Mouse (Mus musculus): ENCODE measurements around the gene Pcnx4. TPM values are rescaled to one million over a fixed set of nuclear protein-coding genes. Genes with fewer than 3 reads are reported as not detected.

The Pcnx4 gene
- 11.2 and 13.8 TPM in 2 replicates for polyA plus RNA-seq (2021; fragmentation: Nextera tagmentation)
- long read RNA-seq, experiment 1, full-length matches to known transcripts: 11 of 39 reads
- long read RNA-seq, experiment 1, partial matches to known transcripts: 25 of 39 reads
- long read RNA-seq, experiment 1, other reads (novel, unspliced or antisense): 3 of 39 reads
- long read RNA-seq, experiment 2, full-length matches to known transcripts: 117 of 151 reads
- long read RNA-seq, experiment 2, partial matches to known transcripts: 18 of 151 reads
- long read RNA-seq, experiment 2, other reads (novel, unspliced or antisense): 16 of 151 reads

GRCm38 (mm10) chr12:72536021-72536597, at the start of gene Pcnx4:
Gene Pcnx4 (plus strand): TSS chr12:72536383.

Other genes with a start within 250 kb of the Pcnx4 start
- 1,652 and 1,978 TPM in 2 replicates for gene Rtn1, start 127.3 kb upstream of the Pcnx4 start, polyA plus RNA-seq (2021; fragmentation: Nextera tagmentation)
- gene Lrrc9, start 94.5 kb upstream of the Pcnx4 start, polyA plus RNA-seq (2021; fragmentation: Nextera tagmentation): 1.4 and 1.6 TPM in 2 replicates
- gene Gm4756, start 113.3 kb downstream of the Pcnx4 start, polyA plus RNA-seq (2021; fragmentation: Nextera tagmentation): 0.16 and 0.21 TPM in 2 replicates
- gene Dhrs7, start 128.5 kb downstream of the Pcnx4 start, polyA plus RNA-seq (2021; fragmentation: Nextera tagmentation): 71.2 and 81.0 TPM in 2 replicates
- 23.5 and 24.0 TPM in 2 replicates for gene Ppm1a, start 221.1 kb downstream of the Pcnx4 start, polyA plus RNA-seq (2021; fragmentation: Nextera tagmentation)

Measured in layer of hippocampus, adult 6 months (tissue).